Mouse (Mus musculus) brain, embryonic 14.5 days (tissue): ENCODE measurements around the gene Kdelr2.

Experiments used
- CTCF ChIP-seq: fragments of 200-500 bp; IDR thresholded peaks from 2 replicates; pipeline ENCODE4 v1.5.1; 2012; ENCODE audit warnings: inconsistent platforms, mild to moderate bottlenecking, moderate library complexity, borderline replicate concordance; ENCODE audit not compliant: insufficient read depth, insufficient read length; ENCODE audit errors: extremely low read depth
- POLR2A ChIP-seq: fragments of 200-500 bp; IDR thresholded peaks from 2 replicates; pipeline ENCODE4 v1.6.1; 2012; ENCODE audit warnings: mild to moderate bottlenecking, inconsistent platforms, borderline replicate concordance; ENCODE audit not compliant: poor library complexity, insufficient read depth, insufficient read length, severe bottlenecking; ENCODE audit errors: extremely low read depth

- TF ChIP-seq POLR2A (no peak), CTCF (no peak)
These were observed 2.1 kb upstream of the Kdelr2 start for GRCm38 (mm10) chr5:143401556-143401955.
